Mouse (Mus musculus) gastrocnemius, postnatal 14 days (tissue): ENCODE data around the gene Wsb1. TPM values are rescaled to one million over a fixed set of nuclear protein-coding genes. Genes with fewer than 3 reads are reported as not detected.
"Not testable (repeated sequence)": the region's sequence is repeated elsewhere in the genome, so short reads cannot be mapped to it uniquely, and the experiment has no call there.

Experiments
- DNase-seq: peaks from one replicate; pipeline ENCODE4 v3.0.0; 2021; ENCODE audit warnings: mixed read lengths
- intact Hi-C: fragments of 180-260 bp; cut with DNase I; formaldehyde crosslinking; loops from one replicate; pipeline ENCODE4 v1.15.1; 2025; ENCODE audit warnings: low total_unique reads
- long read RNA-seq, 2 experiments: library from polyadenylated mRNA; stranded (forward); transcript quantifications; one replicate each; pipeline ENCODE4 v2.0.0; 2021
- total RNA-seq, 2 experiments: library from RNA; stranded (reverse); gene quantifications; 2 replicates each; pipeline ENCODE4 v1.2.3; 2021

The Wsb1 gene
- 10 to 100 TPM; 16.5 to 19.1 TPM for total RNA-seq
- long read RNA-seq, experiment 1, partial matches to known transcripts: 0 of 7 reads
- long read RNA-seq, experiment 1, other reads (novel, unspliced or antisense): 3 of 7 reads
- long read RNA-seq, experiment 2, partial matches to known transcripts: 1 of 6 reads
- long read RNA-seq, experiment 2, other reads (novel, unspliced or antisense): 2 of 6 reads

DNA sequence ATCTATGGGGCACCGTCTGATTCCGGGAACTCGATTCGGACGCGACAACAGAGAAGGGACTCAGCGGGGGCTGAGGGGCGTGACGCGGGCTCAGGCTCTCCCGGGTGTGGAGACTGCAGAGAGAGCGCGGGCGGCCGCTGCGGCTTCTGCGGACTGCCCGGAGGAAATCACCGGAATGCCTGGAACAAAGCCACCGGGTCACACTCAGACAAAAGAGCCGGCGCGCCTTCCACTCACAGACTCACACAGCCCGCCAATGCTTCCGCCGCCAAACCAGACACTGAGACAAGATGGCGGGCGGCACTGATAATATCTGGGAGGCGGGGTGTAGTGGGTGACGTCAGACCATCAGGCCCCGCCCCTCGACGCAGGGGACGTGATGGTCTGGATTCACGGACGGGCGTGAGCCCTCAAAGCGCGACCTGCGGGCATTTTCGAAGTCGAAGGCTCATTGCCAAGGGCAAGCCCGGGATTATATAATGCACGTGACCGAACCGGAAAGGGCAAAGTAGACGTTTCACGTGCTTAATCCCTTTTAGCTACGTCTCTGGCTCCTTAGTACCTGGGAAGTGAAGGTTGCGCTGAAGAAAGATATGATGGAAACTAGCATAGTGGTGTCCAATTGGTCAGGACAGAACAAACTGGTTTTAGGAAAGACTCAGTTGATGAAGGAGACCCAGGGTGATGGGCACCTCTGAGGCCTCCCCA is at the start of gene Wsb1:
TSS of gene Wsb1 (minus strand) at position 281 of the 708 bp plus-strand sequence.
- intact Hi-C loops: no loop called here
- peak; percentile 90 for DNase-seq

DNA sequence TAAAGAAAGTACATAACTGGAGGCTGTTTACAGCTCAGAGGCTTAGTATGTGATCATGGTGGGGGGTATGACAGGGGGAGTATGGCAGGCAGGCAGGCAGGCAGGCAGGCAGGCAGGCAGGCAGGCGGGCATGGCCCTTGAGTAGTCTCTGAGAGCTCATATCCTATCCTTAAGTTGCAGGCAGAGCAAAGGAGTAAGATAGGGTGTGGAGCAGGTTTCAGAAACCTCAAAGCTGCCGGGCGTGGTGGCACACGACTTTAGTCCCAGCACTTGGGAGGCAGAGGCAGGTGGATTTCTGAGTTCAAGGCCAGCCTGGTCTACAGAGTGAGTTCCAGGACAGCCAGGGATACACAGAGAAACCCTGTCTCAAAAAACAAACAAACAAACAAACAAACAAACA is 49.8 kb upstream of the Wsb1 start:
- intact Hi-C loops: loop anchor here (10.0 kb wide), 1 partner anchor 101 kb away; no protein-coding TSS in a partner anchor
- not testable (repeated sequence) for DNase-seq

DNA sequence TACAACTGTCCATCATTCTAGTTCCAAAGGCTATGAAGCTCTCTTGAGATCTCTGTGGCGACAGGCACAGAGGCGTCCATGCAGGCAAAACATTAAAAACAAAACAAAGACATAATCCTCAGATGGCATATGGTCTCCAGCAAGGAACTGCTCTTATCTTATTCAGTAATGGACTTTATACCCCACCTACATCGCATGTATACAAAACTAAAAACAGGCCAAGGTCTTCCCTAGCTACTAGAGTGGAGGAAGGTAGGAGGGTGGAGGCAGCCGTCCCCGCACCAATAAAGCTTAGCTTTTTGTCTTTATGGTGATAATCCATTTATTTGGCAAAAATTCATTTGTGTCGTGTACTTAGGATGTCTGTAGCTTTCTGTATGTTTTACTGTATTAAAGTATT is 48.6 kb upstream of the Wsb1 start:
- intact Hi-C loops: loop anchor here (10.0 kb wide), 1 partner anchor 102 kb away; no protein-coding TSS in a partner anchor
- DNase-seq: no peak

DNA sequence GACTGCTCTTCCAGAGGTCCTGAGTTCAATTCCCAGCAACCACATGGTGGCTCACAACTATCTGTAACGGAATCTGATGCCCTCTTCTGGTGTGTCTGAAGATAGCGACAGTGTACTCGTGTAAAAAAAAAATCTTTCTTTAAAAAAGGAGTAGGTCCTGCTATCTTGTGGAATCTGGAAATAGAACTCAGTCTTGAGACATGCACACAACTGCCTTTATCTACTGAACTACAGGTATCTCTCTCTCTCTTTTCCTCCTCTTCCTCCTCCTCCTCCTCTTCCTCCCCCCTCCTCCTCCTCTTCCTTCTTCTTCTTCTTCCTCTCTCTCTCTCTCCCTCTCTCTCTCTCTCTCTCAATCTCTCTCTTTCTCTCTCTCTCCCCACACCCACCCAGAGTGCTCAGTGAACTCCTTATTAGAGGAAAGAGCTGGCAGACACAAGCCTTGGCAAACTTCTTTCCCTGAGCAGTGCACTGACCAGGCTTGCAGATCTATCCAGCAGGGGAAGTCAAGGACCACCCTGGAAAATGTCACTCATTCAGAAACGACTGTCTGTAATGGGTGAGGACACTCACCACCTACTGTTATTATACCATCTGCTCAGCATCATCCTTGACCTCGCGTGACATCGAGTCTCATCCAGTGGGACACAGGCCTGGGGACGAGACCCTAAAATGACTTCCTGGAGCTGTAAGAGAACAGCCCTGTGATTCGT is 45.4 kb upstream of the Wsb1 start:
- DNase-seq: peak; percentile 14
- intact Hi-C loops: loop anchor here (10.0 kb wide), 1 partner anchor 105 kb away; no protein-coding TSS in a partner anchor

DNA sequence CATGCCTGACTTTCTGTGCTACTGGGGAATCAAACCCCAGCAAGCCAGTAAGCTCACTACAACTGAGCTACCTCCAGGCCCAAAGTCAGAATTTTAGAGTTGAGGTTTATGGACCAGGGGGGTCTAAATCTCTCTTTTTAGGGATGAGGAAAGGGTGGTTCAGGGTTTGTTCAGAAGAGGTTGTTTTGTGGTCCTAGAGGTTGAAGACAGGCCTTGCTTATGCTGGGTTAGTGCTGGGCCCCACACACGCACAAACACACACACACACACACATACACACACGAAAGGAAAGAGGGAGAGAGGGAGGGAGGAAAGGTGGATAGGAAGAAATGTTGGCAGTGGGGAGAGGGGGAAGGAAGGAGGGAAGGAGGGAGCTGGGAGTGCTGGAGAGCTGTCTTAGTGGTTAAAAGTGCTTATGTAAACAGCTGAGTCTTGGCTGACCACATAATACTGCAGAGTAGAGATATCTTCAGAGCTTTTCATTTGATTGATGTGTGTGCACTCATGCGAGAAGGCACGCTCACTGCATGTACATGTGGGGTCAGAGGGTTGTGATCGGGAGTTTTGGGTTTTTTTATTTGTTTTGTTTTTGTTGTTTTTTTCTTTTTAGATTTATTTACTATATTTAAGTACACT is 42.5 kb upstream of the Wsb1 start, which contains the start of gene Gm9964:
TSS of gene Gm9964 (minus strand) at position 51 of the 636 bp plus-strand sequence.
- intact Hi-C loops: no loop called here
- DNase-seq: no peak

DNA sequence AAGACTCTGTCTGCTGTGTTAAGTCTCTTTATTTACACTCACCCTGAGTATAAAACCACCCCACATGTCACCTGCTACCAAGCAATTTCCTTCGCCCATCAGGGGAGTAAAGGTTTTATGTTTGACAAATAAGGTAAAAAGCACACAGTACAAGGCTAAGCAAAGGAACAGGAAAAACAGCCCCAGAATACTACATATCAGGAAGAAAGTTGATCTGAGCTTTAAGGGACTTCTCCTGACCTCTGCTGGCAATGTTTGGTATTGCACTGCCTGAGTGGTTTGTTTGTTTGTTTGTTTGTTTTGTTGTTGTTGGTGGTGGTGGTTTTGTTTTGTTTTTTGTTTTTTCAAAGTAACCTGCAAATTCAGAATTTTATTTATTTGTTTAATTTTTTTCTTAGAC is 41.7 kb upstream of the Wsb1 start:
- intact Hi-C loops: no loop called here
- DNase-seq: no peak

DNA sequence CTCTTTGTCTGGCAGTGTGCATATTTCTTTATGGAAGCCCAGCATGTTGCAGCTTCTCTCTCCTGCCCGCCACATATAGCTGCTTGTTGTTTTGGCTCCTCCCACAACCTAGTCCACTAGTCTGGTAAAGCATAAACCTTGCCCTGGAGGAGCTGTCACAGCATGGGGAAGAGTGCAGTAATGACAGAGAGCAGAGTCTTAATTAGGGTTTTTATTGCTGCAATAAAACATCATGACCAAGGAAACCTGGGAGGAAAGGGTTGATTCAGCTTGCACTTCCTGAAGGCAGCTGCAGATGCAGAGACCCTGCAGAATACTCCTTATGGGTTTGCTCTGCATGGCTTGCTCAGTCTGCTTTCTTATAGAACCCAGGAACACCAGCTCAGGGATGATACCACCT is 39.5 kb upstream of the Wsb1 start:
- intact Hi-C loops: loop anchor here (5.0 kb wide), 1 partner anchor 72 kb away; no protein-coding TSS in a partner anchor
- no peak for DNase-seq

DNA sequence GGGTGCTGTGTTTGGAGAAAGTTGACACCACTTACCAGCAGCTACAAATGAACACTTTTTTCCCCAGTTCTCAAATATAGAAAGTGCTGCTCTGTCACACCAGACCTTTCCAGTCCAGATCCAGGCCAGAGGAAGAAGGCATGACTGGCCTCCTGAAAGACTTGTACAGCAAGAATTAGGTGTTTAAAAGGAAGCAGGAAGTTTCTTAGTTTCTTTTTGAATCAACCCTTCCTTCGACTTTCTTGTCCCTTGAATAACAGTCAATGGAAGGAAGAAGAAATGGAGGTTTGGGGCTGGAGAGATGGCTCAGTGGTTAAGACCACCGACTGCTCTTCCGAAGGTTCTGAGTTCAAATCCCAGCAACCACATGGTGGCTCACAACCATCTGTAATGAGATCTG is 38.6 kb upstream of the Wsb1 start:
- intact Hi-C loops: loop anchor here (5.0 kb wide), 1 partner anchor 71 kb away; no protein-coding TSS in a partner anchor
- no peak for DNase-seq

DNA sequence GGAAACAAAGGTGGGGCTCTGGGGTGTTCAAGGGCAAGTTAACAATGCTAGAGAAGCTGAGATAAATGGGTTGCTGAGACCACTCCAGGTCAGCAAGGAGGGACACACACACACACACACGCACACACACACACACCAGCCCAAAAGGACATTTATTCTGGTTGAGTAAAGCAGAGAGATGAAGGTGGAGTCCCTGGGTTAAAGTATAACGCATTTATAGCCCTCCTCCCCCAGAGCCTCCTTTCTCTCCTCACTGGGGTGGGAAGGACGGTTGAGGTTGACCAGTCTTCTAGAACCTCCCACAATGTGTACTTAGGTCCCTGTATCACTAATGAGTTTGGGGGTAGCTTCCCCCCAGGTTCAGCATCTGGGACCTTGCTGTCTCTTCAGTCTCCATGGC is 37.7 kb upstream of the Wsb1 start:
- DNase-seq: no peak
- intact Hi-C loops: loop anchor here (5.0 kb wide), 1 partner anchor 70 kb away; no protein-coding TSS in a partner anchor

DNA sequence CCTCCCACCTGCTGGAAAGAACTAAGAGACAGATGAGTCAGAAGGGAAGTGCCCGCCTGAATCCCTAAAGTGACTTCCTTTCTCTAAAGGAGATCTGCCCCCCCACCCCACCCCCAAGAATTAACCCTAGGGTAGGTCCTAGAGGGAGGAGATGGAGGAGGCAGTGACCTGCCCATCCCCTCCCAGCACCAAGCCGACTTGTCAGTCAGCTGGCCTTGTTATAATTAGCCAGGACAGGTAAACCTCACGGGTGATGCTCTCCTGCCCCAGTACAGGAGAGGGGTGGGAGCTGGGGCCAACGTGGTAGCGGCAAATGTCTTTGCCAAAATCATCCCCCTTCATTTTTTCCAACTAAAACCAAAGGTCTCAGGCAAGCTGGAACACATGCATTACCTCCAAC is 37.2 kb upstream of the Wsb1 start:
- intact Hi-C loops: loop anchor here (5.0 kb wide), 1 partner anchor 69 kb away; no protein-coding TSS in a partner anchor
- DNase-seq: no peak

DNA sequence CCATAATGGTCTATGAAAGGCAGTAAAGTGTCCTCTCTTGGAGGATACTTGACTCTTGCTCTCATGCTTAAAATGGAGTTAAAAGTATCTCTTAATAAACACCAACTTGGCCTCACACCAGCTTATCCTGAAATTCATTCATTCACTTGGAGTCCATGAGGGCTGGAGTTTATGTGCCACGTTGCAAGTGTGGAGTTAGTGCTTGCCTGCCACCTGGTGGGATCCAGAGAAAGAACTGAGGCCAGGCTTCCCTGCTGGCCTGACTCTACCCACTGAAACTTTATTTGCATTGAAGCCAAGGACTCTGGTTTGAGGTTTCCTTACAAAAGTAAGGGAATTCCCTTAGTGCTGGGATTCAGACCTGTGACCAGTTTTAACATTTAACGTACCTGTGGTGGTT is 36.0 kb upstream of the Wsb1 start:
- intact Hi-C loops: loop anchor here (5.0 kb wide), 1 partner anchor 68 kb away; no protein-coding TSS in a partner anchor
- peak; percentile 50 for DNase-seq

DNA sequence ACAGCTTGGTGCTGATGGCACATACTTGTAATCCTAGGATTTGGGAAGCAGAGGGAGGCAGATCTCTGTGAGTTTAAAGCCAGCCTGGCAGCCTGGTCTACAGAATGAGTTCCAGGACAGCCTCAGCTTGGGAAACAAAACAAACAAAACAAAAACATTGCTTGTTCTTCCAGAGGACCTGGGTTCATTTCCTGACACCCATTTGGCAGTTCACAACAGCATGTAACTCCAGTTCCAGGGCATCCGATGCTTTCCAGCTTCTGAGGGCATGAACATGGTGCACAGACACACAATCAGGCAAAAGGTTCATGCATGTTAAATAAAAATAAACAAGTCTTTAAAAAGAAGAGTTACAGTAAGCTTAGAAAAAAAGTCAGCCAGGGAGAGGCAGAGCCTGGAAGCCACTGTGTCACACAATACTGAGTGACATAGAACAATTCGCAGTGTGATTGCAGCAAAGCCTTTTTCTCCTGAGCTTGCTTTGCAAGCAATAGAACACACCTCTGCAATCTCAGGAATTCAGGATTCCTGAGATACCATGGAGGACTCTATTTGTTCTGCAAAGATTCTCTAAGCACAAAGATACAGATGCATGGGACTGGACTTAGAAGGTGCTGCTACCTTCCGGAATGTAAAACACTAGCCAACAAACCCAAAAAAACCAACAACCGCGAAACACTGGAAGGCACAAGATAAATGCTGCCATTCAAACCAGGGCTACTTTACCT is 34.6 kb upstream of the Wsb1 start:
- intact Hi-C loops: no loop called here
- no peak for DNase-seq

DNA sequence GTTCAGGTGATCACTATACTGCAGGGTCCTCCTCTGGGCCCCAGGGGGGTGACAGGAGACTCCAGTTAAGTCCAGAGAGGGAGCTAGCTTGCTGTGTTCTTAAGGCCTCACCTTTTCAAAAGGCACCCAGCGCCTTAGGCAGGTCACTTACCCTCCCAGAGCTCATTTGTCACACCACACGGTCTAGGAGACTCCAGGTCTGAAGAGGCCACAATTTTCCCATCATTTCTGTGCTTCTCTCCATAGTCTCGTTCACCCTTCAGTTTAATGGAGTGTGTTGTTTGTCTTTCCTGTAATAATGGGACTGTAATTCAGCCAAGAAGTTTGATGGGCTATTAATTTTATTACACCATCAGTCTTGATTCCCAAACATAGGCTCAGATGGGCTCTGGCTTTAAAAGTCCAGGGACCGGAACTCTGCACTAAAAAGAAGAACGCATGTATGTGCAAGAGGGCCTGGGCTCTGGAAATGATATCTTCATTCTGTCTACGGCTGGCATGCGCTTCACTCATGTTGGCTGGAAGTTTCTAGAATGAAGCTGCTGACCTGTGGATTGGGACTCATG is 33.9 kb upstream of the Wsb1 start:
- no peak for DNase-seq
- intact Hi-C loops: no loop called here

DNA sequence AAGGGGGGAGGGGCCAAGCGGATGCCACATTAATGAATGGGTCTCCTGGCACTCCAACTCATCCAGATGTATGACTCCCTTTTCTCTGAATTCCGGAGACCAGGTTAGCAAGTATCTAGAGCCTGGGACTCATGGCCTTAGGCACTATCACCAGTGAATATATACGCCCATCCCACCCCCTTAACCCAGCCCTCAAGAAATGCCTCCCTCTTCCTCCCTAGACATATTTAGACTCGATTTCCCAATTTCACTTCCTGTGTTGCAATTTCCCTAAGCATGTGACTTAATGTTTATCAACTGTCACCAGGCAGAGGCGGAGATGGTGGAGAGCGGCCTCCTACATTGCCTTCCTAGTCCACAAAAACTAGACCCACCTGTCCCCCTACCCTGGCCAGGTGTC is 33.0 kb upstream of the Wsb1 start:
- DNase-seq: no peak
- intact Hi-C loops: no loop called here

DNA sequence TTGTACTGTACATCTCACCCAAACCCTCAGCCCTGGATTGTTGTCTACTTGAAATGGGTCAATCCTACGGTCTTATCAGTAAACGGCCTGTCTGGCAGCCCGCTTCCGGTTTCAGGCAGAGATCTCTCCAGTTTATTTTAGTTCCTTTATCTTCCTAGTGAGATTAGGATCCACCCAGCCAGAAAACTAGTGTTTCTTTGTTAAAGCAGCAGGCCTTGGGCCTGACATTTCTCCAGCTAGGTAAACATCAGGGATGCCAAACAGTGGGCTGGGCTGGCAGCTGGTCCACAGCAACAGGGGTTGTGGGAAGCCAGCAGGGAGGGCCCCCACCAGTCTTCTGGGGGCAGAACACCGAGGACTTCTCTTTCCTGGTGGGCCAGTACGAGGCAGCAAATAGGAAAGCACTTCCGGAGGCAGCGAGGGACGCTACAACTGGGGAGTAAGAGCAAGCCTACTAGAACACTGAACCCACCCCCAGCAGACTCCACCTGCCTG is 31.9 kb upstream of the Wsb1 start:
- no peak for DNase-seq
- intact Hi-C loops: no loop called here

DNA sequence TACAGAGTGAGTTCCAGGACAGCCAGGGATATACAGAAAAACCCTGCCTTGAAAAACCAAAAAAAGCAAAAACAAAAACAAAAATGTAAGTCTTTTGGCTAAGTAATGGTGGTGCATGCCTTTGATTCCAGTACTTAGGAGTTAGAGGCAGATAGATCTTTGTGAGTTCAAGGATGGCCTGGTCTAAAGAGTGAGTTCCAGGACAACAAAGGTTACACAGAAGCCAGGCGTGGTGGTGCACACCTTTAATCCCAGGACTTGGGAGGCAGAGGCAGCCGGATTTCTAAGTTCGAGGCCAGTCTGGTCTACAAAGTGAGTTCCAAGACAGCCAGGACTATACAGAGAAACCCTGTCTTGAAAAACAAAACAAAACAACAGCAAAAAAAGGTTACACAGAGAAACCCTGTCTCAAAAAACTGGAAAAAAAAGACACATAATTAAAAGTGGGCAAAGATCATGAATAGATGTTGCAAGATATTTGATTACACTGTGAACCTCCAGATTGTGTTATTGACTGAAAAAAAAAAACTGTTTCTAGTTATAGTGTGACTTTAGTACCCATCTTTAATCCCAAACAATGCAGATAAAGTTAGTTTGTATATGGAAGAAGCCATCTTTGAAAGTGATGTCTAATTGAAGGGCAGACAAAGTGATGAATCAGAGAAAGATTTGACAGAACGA is 29.0 kb upstream of the Wsb1 start:
- DNase-seq: no peak
- intact Hi-C loops: no loop called here

DNA sequence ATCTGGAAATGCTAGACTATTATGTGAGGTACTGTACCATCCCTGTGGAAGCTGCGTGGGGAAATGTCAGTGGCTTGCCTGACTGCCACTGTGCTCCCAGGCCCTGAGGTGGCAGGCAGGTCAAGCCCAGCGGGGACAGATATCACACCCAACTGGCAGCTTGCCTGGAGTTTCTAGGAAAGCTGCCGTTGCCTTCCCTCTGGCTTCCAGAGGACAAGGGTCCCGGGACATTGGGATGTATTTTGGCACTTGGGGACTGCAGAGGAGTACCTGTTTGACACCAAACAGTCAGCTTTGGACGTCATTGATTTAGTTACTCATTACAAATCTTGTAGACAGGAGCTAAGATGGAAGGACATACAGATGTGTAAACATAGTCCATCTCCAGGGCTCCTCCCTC is 26.9 kb upstream of the Wsb1 start:
- intact Hi-C loops: no loop called here
- DNase-seq: peak; percentile 30

DNA sequence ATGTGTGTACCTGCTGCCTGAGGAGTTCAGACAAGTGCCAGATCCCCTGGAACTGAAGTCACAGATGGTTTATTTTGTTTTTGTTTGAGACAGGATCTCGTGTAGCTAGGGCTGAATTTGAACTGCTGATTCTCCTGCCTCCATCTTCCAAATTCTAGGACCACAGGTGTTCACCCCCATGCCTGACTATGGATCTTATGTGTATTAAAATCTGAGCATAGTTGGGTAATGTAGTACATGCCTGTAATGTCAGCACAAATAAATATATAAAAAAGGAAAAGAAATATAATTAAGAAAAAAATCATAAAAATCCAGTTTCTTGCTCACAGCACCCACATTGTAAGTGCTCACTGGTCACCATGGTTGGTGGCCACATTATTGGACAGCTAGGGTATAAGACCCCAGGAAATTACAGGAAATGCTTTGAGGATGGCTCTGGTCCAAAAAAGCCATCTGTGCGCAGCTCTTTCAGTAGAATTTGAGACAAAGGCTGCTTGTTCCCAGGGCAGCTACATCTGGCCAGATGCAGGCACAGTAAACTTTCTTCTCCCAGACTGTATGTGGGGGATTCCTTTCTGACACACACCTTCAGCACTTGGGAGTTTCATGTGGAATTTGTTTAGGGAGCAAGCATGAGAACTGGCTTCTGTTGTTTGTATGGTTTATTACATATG is 25.4 kb upstream of the Wsb1 start:
- intact Hi-C loops: no loop called here
- DNase-seq: peak; percentile 10
